Mouse (Mus musculus) liver, embryonic 11.5 days (tissue): ENCODE results near the gene Cyp4a32. TPM values are rescaled to one million over a fixed set of nuclear protein-coding genes. Genes with fewer than 3 reads are reported as not detected.
"Not testable (repeated sequence)": the region's sequence is repeated elsewhere in the genome, so short reads cannot be mapped to it uniquely, and the experiment has no call there.

ENCODE experiments used
- ATAC-seq: fragments of 200-750 bp; cut with Nextera tagmentation; replicated peaks from 2 replicates; pipeline ENCODE4 v1.8.0; 2017; ENCODE audit warnings: moderate number of reproducible peaks, mild to moderate bottlenecking, moderate TSS enrichment, moderate library complexity; ENCODE audit not compliant: low FRiP score
- DNase-seq: peaks from one replicate; pipeline ENCODE4 v3.0.0-alpha.2; 2017; ENCODE audit warnings: low spot score
- H3K27ac ChIP-seq: fragments of 300-500 bp; sonication (generic); 2 replicates; pipeline ENCODE4 v1.5.1; 2014; ENCODE audit warnings: mild to moderate bottlenecking, low read depth, low read length, control low read depth
- H3K27me3 ChIP-seq: fragments of 300-500 bp; sonication (generic); replicated peaks from 2 replicates; pipeline ENCODE4 v1.6.1; 2014; ENCODE audit warnings: low read length, mixed read lengths; ENCODE audit not compliant: control insufficient read depth, insufficient read depth
- H3K36me3 ChIP-seq: fragments of 300-500 bp; sonication (generic); 2 replicates; pipeline ENCODE4 v1.6.1; 2014; ENCODE audit warnings: mild to moderate bottlenecking, low read length, moderate library complexity, mixed read lengths; ENCODE audit not compliant: control insufficient read depth, insufficient read depth
- H3K4me1 ChIP-seq: fragments of 300-500 bp; sonication (generic); replicated peaks from 2 replicates; pipeline ENCODE4 v1.6.1; 2014; ENCODE audit warnings: low read length, mixed read lengths; ENCODE audit not compliant: control insufficient read depth, insufficient read depth
- H3K4me2 ChIP-seq: fragments of 300-500 bp; sonication (generic); 2 replicates; pipeline ENCODE4 v1.6.1; 2014; ENCODE audit warnings: mild to moderate bottlenecking, control low read depth, moderate library complexity
- H3K4me3 ChIP-seq: fragments of 300-500 bp; sonication (generic); 2 replicates; pipeline ENCODE4 v1.5.1; 2014; ENCODE audit warnings: low read depth, low read length, control low read depth
- H3K9ac ChIP-seq: fragments of 300-500 bp; sonication (generic); 2 replicates; pipeline ENCODE4 v1.6.1; 2014; ENCODE audit warnings: low read depth, low read length, control low read depth
- H3K9me3 ChIP-seq: fragments of 300-500 bp; sonication (generic); 2 replicates; pipeline ENCODE4 v1.6.1; 2016; ENCODE audit warnings: low read length, inconsistent platforms, mixed read lengths; ENCODE audit not compliant: control insufficient read depth
- WGBS: fragments of 180-500 bp; shearing (Covaris S2); extraction: QIAGEN DNeasy Blood & Tissue Kit; methylation state at CpG from one replicate; pipeline ENCODE4 v1.1.7; 2014; 5-methylcytosine and 5-hydroxymethylcytosine counted together
- polyA plus RNA-seq: library from polyadenylated mRNA; unstranded; fragments of >200 nt; fragmentation: Nextera tagmentation; extraction: Ambion mirVana; gene quantifications from 2 replicates; pipeline ENCODE4 v1.2.1, GENCODE M21; 2014

The Cyp4a32 gene
- not detected in 2 replicates for polyA plus RNA-seq

- not testable (repeated sequence) for H3K4me1 ChIP-seq, H3K4me2 ChIP-seq, H3K9ac ChIP-seq, H3K4me3 ChIP-seq, H3K27ac ChIP-seq, H3K36me3 ChIP-seq, H3K27me3 ChIP-seq, ATAC-seq, H3K9me3 ChIP-seq, DNase-seq
- 87% methylated on average over 8 of the region's 8 CpGs for WGBS
Observed at GRCm38 (mm10) chr4:115600611-115601010, at the start of gene Cyp4a32. Gene Cyp4a32, plus strand, starts transcription at chr4:115600969.

GRCm38 (mm10) chr4:115552726-115553125 is 48.0 kb upstream of the Cyp4a32 start:
- Histone ChIP-seq H3K9ac (no peak overlapping the region), H3K4me3 (no peak overlapping the region), H3K4me2 (no peak overlapping the region), H3K36me3 (no peaks in the 10 kb centered on the region), H3K9me3 (no peaks in the 10 kb centered on the region), H3K27ac (no peak overlapping the region), H3K4me1 (no peaks in the 10 kb centered on the region), H3K27me3 (no peaks in the 10 kb centered on the region)
- WGBS = 84% methylated on average over 3 of the region's 3 CpGs
- ATAC-seq (no peak), DNase-seq (no peak)

- H3K4me3 ChIP-seq = no peak overlapping the region
- no peak overlapping the region for H3K27ac ChIP-seq
- DNase-seq (no peak), ATAC-seq (no peak)
- 72% methylated on average over 2 of the region's 2 CpGs for WGBS
- no peaks in the 10 kb centered on the region for H3K4me1 ChIP-seq
- no peak overlapping the region for H3K4me2 ChIP-seq
- no peaks in the 10 kb centered on the region for H3K9me3 ChIP-seq
- H3K36me3 ChIP-seq = no peaks in the 10 kb centered on the region
- H3K9ac ChIP-seq = no peak overlapping the region
- H3K27me3 ChIP-seq = no peaks in the 10 kb centered on the region
Observed at GRCm38 (mm10) chr4:115555513-115555912, 45.3 kb upstream of the Cyp4a32 start.

GRCm38 (mm10) chr4:115557861-115558561 is 42.8 kb upstream of the Cyp4a32 start:
- H3K27me3 ChIP-seq = no peaks in the 10 kb centered on the region
- H3K4me3 ChIP-seq = no peak overlapping the region
- DNase-seq (no peak), ATAC-seq (no peak)
- H3K36me3 ChIP-seq = no peaks in the 10 kb centered on the region
- H3K27ac ChIP-seq = no peak overlapping the region
- no peak overlapping the region for H3K9ac ChIP-seq
- no peaks in the 10 kb centered on the region for H3K4me1 ChIP-seq
- WGBS = 71% methylated on average over 4 of the region's 4 CpGs
- H3K4me2 ChIP-seq = no peak overlapping the region
- no peaks in the 10 kb centered on the region for H3K9me3 ChIP-seq

- not testable (repeated sequence) for DNase-seq, H3K4me2 ChIP-seq, H3K36me3 ChIP-seq, H3K9me3 ChIP-seq, H3K9ac ChIP-seq, H3K27me3 ChIP-seq, ATAC-seq, H3K4me3 ChIP-seq, H3K4me1 ChIP-seq, H3K27ac ChIP-seq
- WGBS = 59% methylated on average over 5 of the region's 5 CpGs
Observed at GRCm38 (mm10) chr4:115561236-115561635, 39.5 kb upstream of the Cyp4a32 start.

- H3K36me3 ChIP-seq = no peaks in the 10 kb centered on the region
- no peaks in the 10 kb centered on the region for H3K4me1 ChIP-seq
- H3K9me3 ChIP-seq = no peaks in the 10 kb centered on the region
- H3K27me3 ChIP-seq = no peaks in the 10 kb centered on the region
- H3K9ac ChIP-seq = no peak within 1 kb of the TSS
- DNase-seq (no peak), ATAC-seq (no peak)
- no peak within 1 kb of the TSS for H3K27ac ChIP-seq
- WGBS = 89% methylated on average over 3 of the region's 3 CpGs
- no peak within 1 kb of the TSS for H3K4me2 ChIP-seq
- no peak within 1 kb of the TSS for H3K4me3 ChIP-seq
Observed at GRCm38 (mm10) chr4:115563401-115563800, 37.4 kb upstream of the Cyp4a32 start, which contains the start of gene Cyp4a31. Gene Cyp4a31, plus strand, starts transcription at chr4:115563649.

GRCm38 (mm10) chr4:115564469-115565225 is 36.1 kb upstream of the Cyp4a32 start:
- not testable (repeated sequence) for H3K9me3 ChIP-seq, H3K4me1 ChIP-seq, H3K4me2 ChIP-seq, H3K36me3 ChIP-seq, DNase-seq, H3K27me3 ChIP-seq, ATAC-seq, H3K9ac ChIP-seq, H3K27ac ChIP-seq, H3K4me3 ChIP-seq
- WGBS = 71% methylated on average over 6 of the region's 6 CpGs

GRCm38 (mm10) chr4:115575255-115575654 is 25.5 kb upstream of the Cyp4a32 start:
- Histone ChIP-seq H3K4me1 (no peaks in the 10 kb centered on the region), H3K27ac (no peak overlapping the region), H3K36me3 (no peaks in the 10 kb centered on the region), H3K4me2 (no peak overlapping the region), H3K9me3 (no peaks in the 10 kb centered on the region), H3K4me3 (no peak overlapping the region), H3K27me3 (no peaks in the 10 kb centered on the region), H3K9ac (no peak overlapping the region)
- ATAC-seq = no peak
- 74% methylated on average over 3 of the region's 3 CpGs for WGBS
- DNase-seq = no peak

- ATAC-seq (no peak), DNase-seq (no peak)
Observed at GRCm38 (mm10) chr4:115575776-115576175, 25.0 kb upstream of the Cyp4a32 start.

More at GRCm38 (mm10) chr4:115575776-115576175, 25.0 kb upstream of the Cyp4a32 start:
- no peak overlapping the region for H3K9ac ChIP-seq
- no peaks in the 10 kb centered on the region for H3K36me3 ChIP-seq
- H3K27me3 ChIP-seq = no peaks in the 10 kb centered on the region
- H3K4me3 ChIP-seq = no peak overlapping the region
- WGBS = 74% methylated on average over 2 of the region's 2 CpGs
- H3K4me1 ChIP-seq = no peaks in the 10 kb centered on the region
- H3K9me3 ChIP-seq = no peaks in the 10 kb centered on the region
- no peak overlapping the region for H3K27ac ChIP-seq
- H3K4me2 ChIP-seq = no peak overlapping the region
